Mouse (Mus musculus): ENCODE measurements around the gene AC140267.1. TPM values are rescaled to one million over a fixed set of nuclear protein-coding genes. Genes with fewer than 3 reads are reported as not detected.
A peak's percentile ranks its signal among the peaks of the same experiment; 100 is the strongest.

AC140267.1 gene
- total and polyA plus RNA-seq, 2 experiments from 2014 or later, result not detected

GRCm38 (mm10) chr15:80221031-80221430 lies 14.6 kb upstream of the AC140267.1 start:
- Histone ChIP-seq H3K4me1 (ENCODE audit: control insufficient read depth, insufficient read depth) (peaks cover 20% of the 10 kb centered on the region), H3K9ac (replicated peaks; ENCODE audit: low read depth, low read length) (no peak overlapping the region), H3K4me3 (ENCODE audit: low read depth, low read length) (no peak overlapping the region), H3K36me3 (replicated peaks; ENCODE audit: control insufficient read depth, insufficient read depth, low read length) (no peaks in the 10 kb centered on the region), H3K27me3 (ENCODE audit: control insufficient read depth, insufficient read depth, low read length) (no peaks in the 10 kb centered on the region), H3K4me2 (ENCODE audit: low read depth, low read length) (no peak overlapping the region), H3K27ac (ENCODE audit: low read depth) (no peak overlapping the region), H3K9me3 (replicated peaks; ENCODE audit: control insufficient read depth, low read length) (no peaks in the 10 kb centered on the region)
- TF ChIP-seq EP300 (IDR thresholded peaks at IDR 0.05; ENCODE audit: low read depth) (no peak), CTCF (IDR thresholded peaks at IDR 0.05; ENCODE audit: low read depth) (0 out of 2 replicates have a peak, but pooled peaks have one; percentile 7)
- DNase-seq (ENCODE audit: low spot score) (no peak), ATAC-seq (ENCODE audit: insufficient read depth, low read depth) (no peak)
- WGBS, result 59% methylated on average over 8 of the region's 8 CpGs

DNA sequence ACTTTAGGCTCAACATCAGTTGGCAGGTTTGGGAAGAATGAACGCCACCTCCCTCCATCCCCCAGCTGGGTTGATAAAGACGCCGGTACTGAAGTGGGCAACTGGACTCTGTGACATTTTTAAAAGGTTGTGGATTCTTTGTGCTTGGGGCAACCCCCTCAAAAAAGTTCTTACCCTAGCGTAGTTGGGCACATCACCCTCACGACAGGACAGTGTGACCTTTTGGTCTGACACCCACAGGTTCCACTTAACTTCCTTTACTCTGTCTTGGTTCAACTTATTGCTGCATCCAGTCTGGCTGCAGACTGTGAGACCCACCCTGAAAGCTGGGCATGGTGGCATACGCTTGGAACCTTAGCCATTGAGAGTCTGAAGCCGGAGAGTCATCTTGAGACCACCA lies 11.9 kb upstream of the AC140267.1 start:
- Histone ChIP-seq H3K27me3 (ENCODE audit: control insufficient read depth, insufficient read depth, low read length) (no peaks in the 10 kb centered on the region), H3K4me3 (ENCODE audit: low read depth, low read length) (no peak overlapping the region), H3K9me3 (replicated peaks; ENCODE audit: control insufficient read depth, low read length) (no peaks in the 10 kb centered on the region), H3K4me1 (ENCODE audit: control insufficient read depth, insufficient read depth) (peaks cover 20% of the 10 kb centered on the region), H3K36me3 (replicated peaks; ENCODE audit: control insufficient read depth, insufficient read depth, low read length) (no peaks in the 10 kb centered on the region), H3K4me2 (ENCODE audit: low read depth, low read length) (no peak overlapping the region), H3K9ac (replicated peaks; ENCODE audit: low read depth, low read length) (no peak overlapping the region), H3K27ac (ENCODE audit: low read depth) (no peak overlapping the region)
- no peak for DNase-seq (ENCODE audit: low spot score)
- no peak for ATAC-seq (ENCODE audit: insufficient read depth, low read depth)
- 50% methylated on average over 7 of the region's 7 CpGs for WGBS
- TF ChIP-seq CTCF (IDR thresholded peaks at IDR 0.05; ENCODE audit: low read depth) (no peak), EP300 (IDR thresholded peaks at IDR 0.05; ENCODE audit: low read depth) (no peak)

GRCm38 (mm10) chr15:80225208-80225607 lies 10.4 kb upstream of the AC140267.1 start:
- H3K4me3 ChIP-seq (ENCODE audit: low read depth, low read length), result no peak overlapping the region
- no peak overlapping the region for H3K27ac ChIP-seq (ENCODE audit: low read depth)
- WGBS, result 19% methylated on average over 9 of the region's 9 CpGs
- ATAC-seq (ENCODE audit: insufficient read depth, low read depth) (peak; percentile 73), DNase-seq (ENCODE audit: low spot score) (peak; percentile 47)
- H3K4me1 ChIP-seq (ENCODE audit: control insufficient read depth, insufficient read depth), result peaks cover 12% of the 10 kb centered on the region
- no peak overlapping the region for H3K9ac ChIP-seq (replicated peaks; ENCODE audit: low read depth, low read length)
- no peaks in the 10 kb centered on the region for H3K27me3 ChIP-seq (ENCODE audit: control insufficient read depth, insufficient read depth, low read length)
- no peaks in the 10 kb centered on the region for H3K36me3 ChIP-seq (replicated peaks; ENCODE audit: control insufficient read depth, insufficient read depth, low read length)
- no peak for TF ChIP-seq EP300 (IDR thresholded peaks at IDR 0.05; ENCODE audit: low read depth)
- TF ChIP-seq CTCF (IDR thresholded peaks at IDR 0.05; ENCODE audit: low read depth), result peak; percentile 84
- H3K4me2 ChIP-seq (ENCODE audit: low read depth, low read length), result no peak overlapping the region
- no peaks in the 10 kb centered on the region for H3K9me3 ChIP-seq (replicated peaks; ENCODE audit: control insufficient read depth, low read length)

- H3K27ac ChIP-seq (ENCODE audit: low read depth), result no peak overlapping the region
- no peak for TF ChIP-seq EP300 (IDR thresholded peaks at IDR 0.05; ENCODE audit: low read depth)
- peak; percentile 71 for TF ChIP-seq CTCF (IDR thresholded peaks at IDR 0.05; ENCODE audit: low read depth)
- no peak overlapping the region for H3K4me3 ChIP-seq (ENCODE audit: low read depth, low read length)
- 50% methylated on average over 2 of the region's 2 CpGs for WGBS
- no peak overlapping the region for H3K4me2 ChIP-seq (ENCODE audit: low read depth, low read length)
- H3K9ac ChIP-seq (replicated peaks; ENCODE audit: low read depth, low read length), result no peak overlapping the region
- no peaks in the 10 kb centered on the region for H3K27me3 ChIP-seq (ENCODE audit: control insufficient read depth, insufficient read depth, low read length)
- no peaks in the 10 kb centered on the region for H3K9me3 ChIP-seq (replicated peaks; ENCODE audit: control insufficient read depth, low read length)
- ATAC-seq (ENCODE audit: insufficient read depth, low read depth) (peak; percentile 66; the same call in 1 of the 2 replicates), DNase-seq (ENCODE audit: low spot score) (peak; percentile 66)
- peaks cover 12% of the 10 kb centered on the region for H3K4me1 ChIP-seq (ENCODE audit: control insufficient read depth, insufficient read depth)
- H3K36me3 ChIP-seq (replicated peaks; ENCODE audit: control insufficient read depth, insufficient read depth, low read length), result no peaks in the 10 kb centered on the region
Measured at GRCm38 (mm10) chr15:80225796-80226195, 9.8 kb upstream of the AC140267.1 start.

DNA sequence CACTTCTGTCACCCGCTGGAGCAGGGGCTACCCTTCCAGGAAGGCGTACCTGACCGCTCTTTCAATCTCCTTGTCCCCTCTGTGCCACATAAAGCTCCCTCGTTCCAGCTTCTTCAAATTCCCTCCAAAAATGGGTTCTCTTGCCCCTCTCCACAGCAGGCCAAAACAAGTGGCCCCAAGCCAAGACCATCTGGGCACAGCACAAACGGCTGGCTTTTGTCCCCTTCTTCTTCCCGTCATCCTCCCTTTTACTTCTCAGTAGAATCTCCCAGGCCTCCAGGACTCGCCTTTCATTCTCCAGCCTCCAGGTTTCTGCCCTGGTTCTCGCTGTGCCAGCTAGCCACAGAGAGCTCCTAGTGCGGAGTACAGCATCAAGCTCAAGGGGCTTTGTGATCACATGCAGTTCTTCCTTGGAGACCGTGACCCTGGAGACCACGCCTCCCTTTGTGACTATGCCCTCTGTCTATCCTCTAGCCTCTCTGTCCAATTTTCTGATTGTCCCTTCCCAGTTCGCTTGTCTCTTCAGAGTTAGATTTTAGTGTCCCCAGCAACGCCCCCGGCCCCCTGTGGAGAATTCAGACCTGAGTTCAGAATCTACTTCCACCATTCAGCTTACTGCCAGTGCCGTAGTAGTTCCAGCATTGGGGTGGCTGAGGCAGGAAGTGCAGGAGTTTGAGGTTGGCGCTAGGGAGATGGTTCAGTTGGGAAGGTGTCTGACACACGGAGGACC lies 7.4 kb upstream of the AC140267.1 start:
- no peak for TF ChIP-seq CTCF (IDR thresholded peaks at IDR 0.05; ENCODE audit: low read depth)
- TF ChIP-seq EP300 (IDR thresholded peaks at IDR 0.05; ENCODE audit: low read depth), result no peak

More for the DNA sequence above, 7.4 kb upstream of the AC140267.1 start:
- no peak overlapping the region for H3K4me3 ChIP-seq (ENCODE audit: low read depth, low read length)
- 69% methylated on average over 17 of the region's 17 CpGs for WGBS
- ATAC-seq (ENCODE audit: insufficient read depth, low read depth), result no peak
- no peak overlapping the region for H3K9ac ChIP-seq (replicated peaks; ENCODE audit: low read depth, low read length)
- H3K4me1 ChIP-seq (ENCODE audit: control insufficient read depth, insufficient read depth), result peaks cover 7% of the 10 kb centered on the region
- H3K27ac ChIP-seq (ENCODE audit: low read depth), result no peak overlapping the region
- no peaks in the 10 kb centered on the region for H3K27me3 ChIP-seq (ENCODE audit: control insufficient read depth, insufficient read depth, low read length)
- DNase-seq (ENCODE audit: low spot score), result no peak
- H3K4me2 ChIP-seq (ENCODE audit: low read depth, low read length), result no peak overlapping the region
- no peaks in the 10 kb centered on the region for H3K9me3 ChIP-seq (replicated peaks; ENCODE audit: control insufficient read depth, low read length)
- no peaks in the 10 kb centered on the region for H3K36me3 ChIP-seq (replicated peaks; ENCODE audit: control insufficient read depth, insufficient read depth, low read length)

All from heart, postnatal 0 days (tissue).